Mouse (Mus musculus): ENCODE results near the gene Hoxb4. TPM values are rescaled to one million over a fixed set of nuclear protein-coding genes. Genes with fewer than 3 reads are reported as not detected.

Hoxb4 gene
- total and polyA plus RNA-seq, 3 experiments: 2.7 to 5.5 (median 3.3) TPM

DNA sequence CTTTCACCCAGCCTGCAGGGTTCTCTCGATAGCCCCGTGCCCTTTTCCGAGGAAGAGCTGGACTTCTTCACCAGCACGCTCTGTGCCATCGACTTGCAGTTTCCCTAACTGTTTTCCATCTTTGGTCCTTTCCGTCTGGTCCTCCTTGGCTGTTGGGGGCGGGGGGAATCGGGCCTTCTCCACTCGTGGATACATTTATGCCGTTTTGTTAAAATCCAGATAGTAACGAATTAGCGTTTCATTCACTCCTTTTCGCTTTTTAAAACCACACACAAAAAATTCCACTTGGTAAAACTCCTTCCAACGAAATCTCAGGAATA, 35.4 kb downstream of the Hoxb4 start:
- Histone ChIP-seq H3K4me3 (replicated peaks in 1 of 3; ENCODE audit: low read depth in 2 of 3, low read length in 2 of 3, poor library complexity in 1 of 3) (no peak overlapping the region), H3K4me1 (ENCODE audit: control insufficient read depth in 1 of 2, insufficient read depth in 2 of 2) (peaks cover 0 to 12% of the 10 kb centered on the region in 2 experiments; a peak in 2 of 4 replicates), H3K79me2 (replicated peaks; ENCODE audit: control insufficient read depth, extremely low read depth, insufficient read depth, poor library complexity, severe bottlenecking) (no peaks in the 10 kb centered on the region), H3K27me3 (replicated peaks) (peaks cover 49% of the 10 kb centered on the region), H3K27ac (ENCODE audit: insufficient read depth, low read depth) (no peak overlapping the region), H3K9me3 (replicated peaks; ENCODE audit: low read length) (peaks cover 6% of the 10 kb centered on the region), H3K9ac (ENCODE audit: insufficient read depth, low read depth) (no peak overlapping the region), H3K4me2 (ENCODE audit: insufficient read depth, low read depth, poor library complexity, severe bottlenecking) (no peak overlapping the region), H3K36me3 (replicated peaks in 1 of 2; ENCODE audit: control insufficient read depth in 1 of 2, insufficient read depth in 1 of 2, low read length in 1 of 2) (no peaks in the 10 kb centered on the region)
- TF ChIP-seq MAFK (IDR thresholded peaks at IDR 0.05; ENCODE audit: insufficient replicate concordance, low read length) (no peak), RCOR1 (conservative IDR thresholded peaks at IDR 0.05; ENCODE audit: low read depth, low read length) (no peak)
- in situ Hi-C loops (cut with MboI; ENCODE audit: low pct_ligation_motif_present, low pct_unique_long_range_greater_than_20kb, low sequenced_read_pairs): no loop called here
- dilution Hi-C loops (cut with MboI; ENCODE audit: extremely low pct_ligation_motif_present, extremely low pct_unique_long_range_greater_than_20kb, low sequenced_read_pairs): no loop called here
- no peak for DNase-seq (ENCODE audit: extremely low read depth)

DNA sequence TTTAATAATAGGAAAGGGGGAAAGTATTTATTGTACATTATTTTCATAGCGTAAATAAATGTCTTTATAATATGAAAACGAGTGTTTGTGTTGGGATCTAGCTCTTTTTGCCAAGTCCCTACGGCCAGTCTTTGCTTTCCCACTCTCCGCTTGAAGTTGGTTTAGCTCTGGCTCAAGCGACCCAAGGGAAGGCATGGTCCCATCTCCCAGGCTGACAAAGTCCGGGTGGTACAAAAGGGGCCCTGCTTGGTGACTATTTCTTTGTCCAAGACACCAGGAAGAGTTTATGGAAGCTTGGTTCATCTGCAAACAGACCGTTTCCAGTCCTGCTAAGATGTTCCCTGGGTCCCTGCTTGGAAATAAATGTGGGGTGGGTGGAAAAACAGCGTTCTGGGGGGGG, 35.9 kb downstream of the Hoxb4 start:
- Histone ChIP-seq H3K4me2 (ENCODE audit: insufficient read depth, low read depth, poor library complexity, severe bottlenecking) (no peak overlapping the region), H3K27me3 (replicated peaks) (peaks cover 52% of the 10 kb centered on the region), H3K4me3 (replicated peaks in 1 of 3; ENCODE audit: low read depth in 2 of 3, low read length in 2 of 3, poor library complexity in 1 of 3) (no peak overlapping the region), H3K4me1 (ENCODE audit: control insufficient read depth in 1 of 2, insufficient read depth in 2 of 2) (peaks cover 0 to 12% of the 10 kb centered on the region in 2 experiments; a peak in 2 of 4 replicates), H3K9ac (ENCODE audit: insufficient read depth, low read depth) (no peak overlapping the region), H3K36me3 (replicated peaks in 1 of 2; ENCODE audit: control insufficient read depth in 1 of 2, insufficient read depth in 1 of 2, low read length in 1 of 2) (no peaks in the 10 kb centered on the region), H3K9me3 (replicated peaks; ENCODE audit: low read length) (peaks cover 6% of the 10 kb centered on the region), H3K79me2 (replicated peaks; ENCODE audit: control insufficient read depth, extremely low read depth, insufficient read depth, poor library complexity, severe bottlenecking) (no peaks in the 10 kb centered on the region), H3K27ac (ENCODE audit: insufficient read depth, low read depth) (no peak overlapping the region)
- in situ Hi-C loops (cut with MboI; ENCODE audit: low pct_ligation_motif_present, low pct_unique_long_range_greater_than_20kb, low sequenced_read_pairs) (no loop called here), dilution Hi-C loops (cut with MboI; ENCODE audit: extremely low pct_ligation_motif_present, extremely low pct_unique_long_range_greater_than_20kb, low sequenced_read_pairs) (no loop called here)
- TF ChIP-seq USF1 (IDR thresholded peaks at IDR 0.05; ENCODE audit: low read depth, low read length) (no peak), JUND (conservative IDR thresholded peaks at IDR 0.05; ENCODE audit: low read depth, low read length) (no peak), POLR2AphosphoS2 (IDR thresholded peaks at IDR 0.05; ENCODE audit: low read depth, low read length) (no peak)
- no peak for DNase-seq (ENCODE audit: extremely low read depth)

- H3K27me3 ChIP-seq (replicated peaks): peaks cover 51% of the 10 kb centered on the region
- H3K9ac ChIP-seq (ENCODE audit: insufficient read depth, low read depth): no peak overlapping the region
Measured at GRCm38 (mm10) chr11:96354376-96354775, 36.3 kb downstream of the Hoxb4 start.

More at GRCm38 (mm10) chr11:96354376-96354775, 36.3 kb downstream of the Hoxb4 start:
- in situ Hi-C loops (cut with MboI; ENCODE audit: low pct_ligation_motif_present, low pct_unique_long_range_greater_than_20kb, low sequenced_read_pairs) (no loop called here), dilution Hi-C loops (cut with MboI; ENCODE audit: extremely low pct_ligation_motif_present, extremely low pct_unique_long_range_greater_than_20kb, low sequenced_read_pairs) (no loop called here)
- Histone ChIP-seq H3K9me3 (replicated peaks; ENCODE audit: low read length) (peaks cover 6% of the 10 kb centered on the region), H3K4me1 (ENCODE audit: control insufficient read depth in 1 of 2, insufficient read depth in 2 of 2) (peaks cover 0 to 12% of the 10 kb centered on the region in 2 experiments; a peak in 2 of 4 replicates), H3K4me2 (ENCODE audit: insufficient read depth, low read depth, poor library complexity, severe bottlenecking) (no peak overlapping the region), H3K27ac (ENCODE audit: insufficient read depth, low read depth) (no peak overlapping the region), H3K4me3 (replicated peaks in 1 of 3; ENCODE audit: low read depth in 2 of 3, low read length in 2 of 3, poor library complexity in 1 of 3) (no peak overlapping the region), H3K79me2 (replicated peaks; ENCODE audit: control insufficient read depth, extremely low read depth, insufficient read depth, poor library complexity, severe bottlenecking) (no peaks in the 10 kb centered on the region), H3K36me3 (replicated peaks in 1 of 2; ENCODE audit: control insufficient read depth in 1 of 2, insufficient read depth in 1 of 2, low read length in 1 of 2) (no peaks in the 10 kb centered on the region)
- DNase-seq (ENCODE audit: extremely low read depth): no peak
- no peak for TF ChIP-seq ZNF384 (IDR thresholded peaks at IDR 0.05; ENCODE audit: low read depth, low read length)
- no peak for TF ChIP-seq HCFC1 (IDR thresholded peaks at IDR 0.05; ENCODE audit: low read depth, low read length)
- TF ChIP-seq USF2 (conservative IDR thresholded peaks at IDR 0.05; ENCODE audit: low read depth, low read length): no peak
- no peak for TF ChIP-seq ETS1 (conservative IDR thresholded peaks at IDR 0.05; ENCODE audit: low read depth, low read length)
- TF ChIP-seq GABPA (IDR thresholded peaks at IDR 0.05; ENCODE audit: insufficient replicate concordance, low read depth, low read length): no peak
- no peak for TF ChIP-seq MAZ (IDR thresholded peaks at IDR 0.05; ENCODE audit: low read depth, low read length)
- no peak for TF ChIP-seq E2F4 (IDR thresholded peaks at IDR 0.05; ENCODE audit: insufficient replicate concordance, low read depth, low read length)
- no peak for TF ChIP-seq MYC (IDR thresholded peaks at IDR 0.05; ENCODE audit: low read depth, low read length)
- TF ChIP-seq EP300 (IDR thresholded peaks at IDR 0.05; ENCODE audit: low read length): no peak
- no peak for TF ChIP-seq POLR2A (IDR thresholded peaks at IDR 0.05; ENCODE audit: low read depth, low read length)
- TF ChIP-seq CHD1 (IDR thresholded peaks at IDR 0.05; ENCODE audit: low read depth, low read length): no peak
- no peak for TF ChIP-seq MXI1 (IDR thresholded peaks at IDR 0.05; ENCODE audit: low read depth, low read length)
